Mouse (Mus musculus): ENCODE results near the gene Uqcr11.

- TF ChIP-seq USF1 (IDR thresholded peaks at IDR 0.05; ENCODE audit: low read depth) (no peak), CTCF (IDR thresholded peaks at IDR 0.05; ENCODE audit: control insufficient read depth, insufficient read depth, insufficient read length) (no peak), MYOD1 (IDR thresholded peaks at IDR 0.05; ENCODE audit: control insufficient read depth, insufficient read length, low read depth) (no peak), MAX (IDR thresholded peaks at IDR 0.05) (no peak), FOSL1 (IDR thresholded peaks at IDR 0.05; ENCODE audit: insufficient read depth, low read length, poor library complexity, severe bottlenecking) (no peak)
Observed at GRCm38 (mm10) chr10:80432387-80432785, 25.8 kb upstream of the Uqcr11 start.

All from C2C12 (cell line).